Mouse (Mus musculus) CH12.LX (cell line): ENCODE results near the gene Ints1. TPM values are rescaled to one million over a fixed set of nuclear protein-coding genes. Genes with fewer than 3 reads are reported as not detected.

Source experiments
- DNase-seq: peaks from one replicate; pipeline ENCODE4 v3.0.0-alpha.2; 2013; ENCODE audit errors: extremely low read depth
- H3K27ac ChIP-seq: 2 replicates; pipeline ENCODE4 v1.5.1; 2012; ENCODE audit warnings: low read depth, mild to moderate bottlenecking, control low read depth, moderate library complexity; ENCODE audit not compliant: insufficient read depth
- H3K27me3 ChIP-seq: replicated peaks from 2 replicates; pipeline ENCODE3; 2012; ENCODE audit warnings: inconsistent platforms
- H3K36me3 ChIP-seq, 2 experiments: replicated peaks in 1 of 2; 2 replicates each; pipeline versions ENCODE3 to v1.6.1; 2012; ENCODE audit warnings: inconsistent platforms in 1 of 2, low read length in 1 of 2, mild to moderate bottlenecking in 1 of 2, mixed read lengths in 1 of 2, moderate library complexity in 1 of 2; ENCODE audit not compliant: control insufficient read depth in 1 of 2, insufficient read depth in 1 of 2
- H3K4me1 ChIP-seq, 2 experiments: 2 replicates each; pipeline ENCODE4 v1.6.1; 2012; ENCODE audit warnings: inconsistent platforms in 1 of 2, moderate library complexity in 1 of 2; ENCODE audit not compliant: insufficient read depth in 2 of 2, control insufficient read depth in 1 of 2
- H3K4me2 ChIP-seq: 2 replicates; pipeline ENCODE4 v1.6.1; 2012; ENCODE audit warnings: low read depth, mild to moderate bottlenecking, control low read depth; ENCODE audit not compliant: poor library complexity, insufficient read depth, severe bottlenecking
- H3K4me3 ChIP-seq, 3 experiments: fragments of 150-350 bp in 1 of 3; sonication (generic) in 1 of 3; replicated peaks in 1 of 3; 2 replicates each; pipeline versions ENCODE3 to v1.5.1; 2011 to 2012; ENCODE audit warnings: low read depth in 2 of 3, low read length in 2 of 3, mild to moderate bottlenecking in 2 of 3, moderate library complexity in 2 of 3, control low read depth in 1 of 3, improper control_type of control experiment in 1 of 3, inconsistent platforms in 1 of 3, mixed read lengths in 1 of 3; ENCODE audit not compliant: poor library complexity in 1 of 3
- H3K79me2 ChIP-seq: replicated peaks from 2 replicates; pipeline ENCODE4 v1.6.1; 2012; ENCODE audit warnings: mild to moderate bottlenecking, moderate library complexity; ENCODE audit not compliant: control insufficient read depth, poor library complexity, insufficient read depth, severe bottlenecking; ENCODE audit errors: extremely low read depth
- H3K9ac ChIP-seq: 2 replicates; pipeline ENCODE4 v1.6.1; 2012; ENCODE audit warnings: low read depth, mild to moderate bottlenecking, control low read depth, moderate library complexity; ENCODE audit not compliant: insufficient read depth
- H3K9me3 ChIP-seq: replicated peaks from 2 replicates; pipeline ENCODE3; 2012; ENCODE audit warnings: low read length, inconsistent platforms, mixed read lengths
- CHD1 ChIP-seq: IDR thresholded peaks from 2 replicates; pipeline ENCODE4 v1.6.1; 2012; ENCODE audit warnings: low read depth, low read length, improper control_type of control experiment, inconsistent platforms
- CTCF ChIP-seq, 2 experiments: IDR thresholded peaks in 1 of 2; conservative IDR thresholded peaks in 1 of 2; 2 replicates each; pipeline ENCODE4 v1.5.1; 2011 to 2012; ENCODE audit warnings: low read depth in 2 of 2, low read length in 2 of 2, improper control_type of control experiment in 1 of 2, inconsistent platforms in 1 of 2, mild to moderate bottlenecking in 1 of 2, moderate library complexity in 1 of 2
- ELF1 ChIP-seq: IDR thresholded peaks from 2 replicates; pipeline ENCODE4 v1.6.1; 2014; ENCODE audit warnings: low read depth, mild to moderate bottlenecking, inconsistent platforms, low read length, improper control_type of control experiment
- GABPA ChIP-seq: IDR thresholded peaks from 2 replicates; pipeline ENCODE4 v1.6.1; 2012; ENCODE audit warnings: low read depth, low read length, improper control_type of control experiment, inconsistent platforms; ENCODE audit not compliant: insufficient replicate concordance
- HCFC1 ChIP-seq: IDR thresholded peaks from 2 replicates; pipeline ENCODE4 v1.6.1; 2012; ENCODE audit warnings: low read depth, mild to moderate bottlenecking, inconsistent platforms, low read length, improper control_type of control experiment
- JUND ChIP-seq: conservative IDR thresholded peaks from 2 replicates; pipeline ENCODE4 v1.6.1; 2011; ENCODE audit warnings: low read depth, low read length, improper control_type of control experiment
- MAZ ChIP-seq: IDR thresholded peaks from 2 replicates; pipeline ENCODE4 v1.6.1; 2012; ENCODE audit warnings: low read depth, mild to moderate bottlenecking, inconsistent platforms, low read length, improper control_type of control experiment, moderate library complexity
- MEF2A ChIP-seq: IDR thresholded peaks from 2 replicates; pipeline ENCODE4 v1.6.1; 2014; ENCODE audit warnings: low read depth, mild to moderate bottlenecking, inconsistent platforms, low read length, improper control_type of control experiment, borderline replicate concordance
- MXI1 ChIP-seq: IDR thresholded peaks from 2 replicates; pipeline ENCODE4 v1.6.1; 2011; ENCODE audit warnings: mild to moderate bottlenecking, low read depth, low read length, improper control_type of control experiment
- MYC ChIP-seq: IDR thresholded peaks from 2 replicates; pipeline ENCODE4 v1.6.1; 2011; ENCODE audit warnings: low read depth, mild to moderate bottlenecking, improper control_type of control experiment, low read length
- NELFE ChIP-seq: IDR thresholded peaks from 2 replicates; pipeline ENCODE4 v1.6.1; 2011; ENCODE audit warnings: low read depth, low read length, improper control_type of control experiment
- NRF1 ChIP-seq: IDR thresholded peaks from 2 replicates; pipeline ENCODE4 v1.6.1; 2014; ENCODE audit warnings: low read depth, mild to moderate bottlenecking, inconsistent platforms, low read length, improper control_type of control experiment, moderate library complexity
- POLR2AphosphoS2 ChIP-seq: IDR thresholded peaks from 2 replicates; pipeline ENCODE4 v1.6.1; 2011; ENCODE audit warnings: low read depth, low read length, improper control_type of control experiment
- SMC3 ChIP-seq: IDR thresholded peaks from 2 replicates; pipeline ENCODE4 v1.6.1; 2011; ENCODE audit warnings: low read depth, low read length, improper control_type of control experiment
- TBP ChIP-seq: conservative IDR thresholded peaks from 2 replicates; pipeline ENCODE4 v1.6.1; 2011; ENCODE audit warnings: low read depth, low read length, improper control_type of control experiment
- USF2 ChIP-seq: conservative IDR thresholded peaks from 2 replicates; pipeline ENCODE4 v1.6.1; 2011; ENCODE audit warnings: low read depth, low read length, improper control_type of control experiment
- ZMIZ1 ChIP-seq: IDR thresholded peaks from 2 replicates; pipeline ENCODE4 v1.6.1; 2012; ENCODE audit warnings: low read depth, mild to moderate bottlenecking, inconsistent platforms, low read length, improper control_type of control experiment
- dilution Hi-C: fragments of 300-500 bp; cut with MboI; formaldehyde crosslinking; loops from 2 replicates; pipeline ENCODE4 v1.14.3; 2020; ENCODE audit warnings: low sequenced_read_pairs; ENCODE audit not compliant: extremely low pct_unique_long_range_greater_than_20kb, extremely low pct_ligation_motif_present
- in situ Hi-C: fragments of 300-500 bp; cut with MboI; formaldehyde crosslinking; loops from 3 replicates; pipeline ENCODE4 v1.14.3; 2019; ENCODE audit warnings: low sequenced_read_pairs, low pct_ligation_motif_present, low pct_unique_long_range_greater_than_20kb, mixed read lengths
- polyA plus RNA-seq: library from polyadenylated mRNA; unstranded; fragments of >175 nt; gene quantifications from 2 replicates; pipeline ENCODE4 v1.2.1, GENCODE M21; 2012; ENCODE audit warnings: low read depth; ENCODE audit not compliant: insufficient read length
- total RNA-seq, 2 experiments: library from RNA; depleted of rRNA; stranded (reverse); fragments of 300-350 nt in 1 of 2; fragments of >200 nt in 1 of 2; gene quantifications; 2 replicates each; pipeline ENCODE4 v1.2.3; 2012 to 2014

Gene Ints1
- total and polyA plus RNA-seq, 3 experiments, result 19.8 to 88.2 (median 72.1) TPM

- Histone ChIP-seq H3K36me3 (no peaks in the 10 kb centered on the region), H3K4me3 (no peak overlapping the region), H3K27me3 (peaks cover 13% of the 10 kb centered on the region), H3K27ac (no peak overlapping the region), H3K4me2 (no peak overlapping the region; the same call in 1 of the 2 replicates), H3K4me1 (peaks cover 16 to 24% of the 10 kb centered on the region in 2 experiments), H3K79me2 (no peaks in the 10 kb centered on the region), H3K9ac (no peak overlapping the region), H3K9me3 (peaks cover 3% of the 10 kb centered on the region)
- dilution Hi-C loops (no loop called here), in situ Hi-C loops (no loop called here)
- no peak for TF ChIP-seq MEF2A
- TF ChIP-seq USF2, result no peak
- no peak for TF ChIP-seq JUND
- TF ChIP-seq HCFC1, result no peak
- no peak for TF ChIP-seq ELF1
- no peak for TF ChIP-seq POLR2AphosphoS2
- TF ChIP-seq MXI1, result no peak
- no peak for TF ChIP-seq CHD1
- TF ChIP-seq TBP, result no peak
- no peak for TF ChIP-seq NRF1
- TF ChIP-seq NELFE, result no peak
- no peak for TF ChIP-seq MYC
- no peak for DNase-seq
Measured at GRCm38 (mm10) chr5:139811677-139812397, 36.4 kb upstream of the Ints1 start.

- Histone ChIP-seq H3K79me2 (no peaks in the 10 kb centered on the region), H3K9ac (no peak overlapping the region), H3K27me3 (peaks cover 13% of the 10 kb centered on the region), H3K9me3 (peaks cover 3% of the 10 kb centered on the region), H3K36me3 (no peaks in the 10 kb centered on the region), H3K4me3 (no peak overlapping the region), H3K4me2 (no peak overlapping the region), H3K4me1 (peaks cover 16 to 24% of the 10 kb centered on the region in 2 experiments), H3K27ac (no peak overlapping the region)
- TF ChIP-seq POLR2AphosphoS2, result no peak
- no peak for TF ChIP-seq MAZ
- TF ChIP-seq SMC3, result no peak
- peak; percentile 42 to 46 for TF ChIP-seq CTCF (conservative IDR thresholded peaks at IDR 0.05 in 1 of 2, IDR thresholded peaks at IDR 0.05 in 1 of 2; ENCODE audit: low read depth in 2 of 2, low read length in 2 of 2)
- no peak for TF ChIP-seq ZMIZ1
- no peak for TF ChIP-seq TBP
- no peak for TF ChIP-seq GABPA
- dilution Hi-C loops, result no loop called here
- in situ Hi-C loops, result no loop called here
- no peak for DNase-seq
Measured at GRCm38 (mm10) chr5:139809397-139809796, 33.9 kb upstream of the Ints1 start.
